In the genomic region with DNA sequence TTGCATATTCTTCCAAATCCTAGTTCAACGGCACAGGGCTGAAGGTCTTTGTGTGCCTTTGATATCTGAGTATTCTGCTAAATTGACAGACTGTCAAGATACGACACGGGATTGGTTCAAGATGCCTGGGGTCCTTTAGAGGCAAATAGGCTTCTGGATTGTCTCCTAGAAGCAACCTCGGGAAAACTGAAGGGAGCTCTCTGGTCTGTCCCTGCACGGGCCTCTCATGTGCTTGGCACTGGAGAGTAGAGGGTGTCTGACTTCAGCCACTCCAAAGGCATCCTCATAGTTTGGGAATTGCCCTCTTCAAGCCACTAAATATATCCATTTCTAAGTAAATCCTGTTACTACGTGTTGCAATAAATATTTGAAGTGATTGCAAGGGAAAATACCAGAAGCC, we compare ENCODE assay signal across 9 mouse cellular contexts.
"Had no signal": no experiment of that assay in that cellular context is flagged by ENCODE, and none has a peak within 500 bp of the region (broad histone marks: within the 10 kb centered on the region; RNA-seq: fewer than 3 reads in every experiment).

No protein-coding gene starts in this region.

- H3K9me3 ChIP-seq: limb, embryonic 15.5 days; liver, embryonic 12.5 days; midbrain, embryonic 15.5 days; neural tube, embryonic 13.5 days had no signal

- H3K27ac ChIP-seq: limb, embryonic 15.5 days; liver, embryonic 12.5 days; midbrain, embryonic 15.5 days; neural tube, embryonic 13.5 days had no signal

- H3K9ac ChIP-seq: limb, embryonic 15.5 days; liver, embryonic 12.5 days; midbrain, embryonic 15.5 days; neural tube, embryonic 13.5 days had no signal

- ATAC-seq: liver, embryonic 12.5 days; midbrain, embryonic 15.5 days had no signal

- H3K36me3 ChIP-seq: limb, embryonic 15.5 days; liver, embryonic 12.5 days; midbrain, embryonic 15.5 days; neural tube, embryonic 13.5 days had no signal

- DNase-seq: kidney, adult 11 months; kidney, postnatal 25 days; layer of hippocampus, adult 9-11 months; layer of hippocampus, postnatal 36 days; retina, postnatal 1 day had no signal

- H3K4me2 ChIP-seq: limb, embryonic 15.5 days; liver, embryonic 12.5 days; midbrain, embryonic 15.5 days; neural tube, embryonic 13.5 days had no signal

- H3K4me3 ChIP-seq: limb, embryonic 15.5 days; liver, embryonic 12.5 days; midbrain, embryonic 15.5 days; neural tube, embryonic 13.5 days had no signal

- H3K27me3 ChIP-seq: limb, embryonic 15.5 days; liver, embryonic 12.5 days; midbrain, embryonic 15.5 days; neural tube, embryonic 13.5 days had no signal

- H3K4me1 ChIP-seq: liver, embryonic 12.5 days; midbrain, embryonic 15.5 days had no signal
